Mouse (Mus musculus): ENCODE measurements around the gene Galnt2.

- TF ChIP-seq ZNF384 (IDR thresholded peaks at IDR 0.05; ENCODE audit: low read depth, low read length), result no peak
- TF ChIP-seq POLR2A (IDR thresholded peaks at IDR 0.05; ENCODE audit: low read depth, low read length), result no peak
- no peak for TF ChIP-seq MYC (IDR thresholded peaks at IDR 0.05; ENCODE audit: low read depth, low read length)
- TF ChIP-seq HCFC1 (IDR thresholded peaks at IDR 0.05; ENCODE audit: low read depth, low read length), result no peak
- TF ChIP-seq CHD2 (IDR thresholded peaks at IDR 0.05; ENCODE audit: low read length), result no peak
- TF ChIP-seq ETS1 (conservative IDR thresholded peaks at IDR 0.05; ENCODE audit: low read depth, low read length), result no peak
- TF ChIP-seq NRF1 (IDR thresholded peaks at IDR 0.05; ENCODE audit: low read depth, low read length), result no peak
- TF ChIP-seq MXI1 (IDR thresholded peaks at IDR 0.05; ENCODE audit: low read depth, low read length), result no peak
- no peak for TF ChIP-seq CTCF (conservative IDR thresholded peaks at IDR 0.05 in 1 of 2, IDR thresholded peaks at IDR 0.05 in 1 of 2; ENCODE audit: low read depth in 2 of 2, low read length in 2 of 2)
- TF ChIP-seq KAT2A (IDR thresholded peaks at IDR 0.05; ENCODE audit: insufficient replicate concordance, low read length), result no peak
- no peak for TF ChIP-seq JUND (conservative IDR thresholded peaks at IDR 0.05; ENCODE audit: low read depth, low read length)
- TF ChIP-seq E2F4 (IDR thresholded peaks at IDR 0.05; ENCODE audit: insufficient replicate concordance, low read depth, low read length), result no peak
- TF ChIP-seq SMC3 (IDR thresholded peaks at IDR 0.05; ENCODE audit: low read depth, low read length), result no peak
These were observed 85.4 kb downstream of the Galnt2 start for GRCm38 (mm10) chr8:124316466-124317136.

Data from CH12.LX (cell line).